29 mouse cellular contexts compared by ENCODE assay signal in the genomic region with DNA sequence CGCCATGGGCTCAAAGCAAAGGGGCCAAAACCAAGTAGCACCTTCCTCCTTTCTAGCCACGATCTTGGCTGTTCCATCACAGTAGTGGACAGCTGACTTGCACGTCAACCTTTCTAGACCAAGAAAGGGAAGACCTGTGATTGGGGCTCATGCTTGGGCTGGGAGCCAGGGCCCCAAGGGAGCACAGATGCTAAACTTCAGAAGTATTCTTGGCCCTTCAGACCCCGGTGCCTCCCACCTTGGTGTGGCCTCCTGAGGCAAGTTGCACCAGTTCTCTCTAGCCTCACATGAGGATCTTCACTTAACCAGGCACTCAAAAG. TPM values are rescaled to one million over a fixed set of nuclear protein-coding genes. Genes with fewer than 3 reads are reported as not detected.
DNase-seq lines count a peak whose midpoint lies in the region; ATAC-seq and TF ChIP-seq lines count a peak whose summit lies in the region.
"Had no signal": no experiment of that assay in that cellular context is flagged by ENCODE, and none has a peak within 500 bp of the region (broad histone marks: within the 10 kb centered on the region; RNA-seq: fewer than 3 reads in every experiment).

No protein-coding gene starts in this region.

- H3K9me3 ChIP-seq in hindbrain, embryonic 10.5 days: no peaks in the 10 kb centered on the region
- H3K9me3 ChIP-seq in hindbrain, embryonic 14.5 days (ENCODE audit: control insufficient read depth, low read length): no peaks in the 10 kb centered on the region
- no peaks in the 10 kb centered on the region for H3K9me3 ChIP-seq in midbrain, embryonic 10.5 days (replicated peaks)
- no peaks in the 10 kb centered on the region for H3K9me3 ChIP-seq in midbrain, postnatal 0 days (ENCODE audit: low read length)
- H3K9me3 ChIP-seq: forebrain, embryonic 10.5 days; forebrain, embryonic 13.5 days; hindbrain, embryonic 13.5 days; intestine, embryonic 15.5 days had no signal

- no peak overlapping the region for H3K9ac ChIP-seq in hindbrain, embryonic 14.5 days
- no peak overlapping the region for H3K9ac ChIP-seq in midbrain, postnatal 0 days (replicated peaks; ENCODE audit: low read length, poor library complexity, severe bottlenecking)
- H3K9ac ChIP-seq: forebrain, embryonic 13.5 days; hindbrain, embryonic 13.5 days; intestine, embryonic 15.5 days had no signal

- H3K4me1 ChIP-seq in hindbrain, embryonic 10.5 days (replicated peaks): peaks cover 40% of the 10 kb centered on the region
- 0 out of 2 replicates have a peak, but pooled peaks cover 3% of the 10 kb centered on the region for H3K4me1 ChIP-seq in hindbrain, embryonic 14.5 days (replicated peaks; ENCODE audit: control insufficient read depth, insufficient read depth, low read length)
- H3K4me1 ChIP-seq in midbrain, embryonic 10.5 days: peaks cover 43% of the 10 kb centered on the region
- H3K4me1 ChIP-seq in midbrain, postnatal 0 days (ENCODE audit: insufficient read depth, low read length): no peaks in the 10 kb centered on the region
- H3K4me1 ChIP-seq: intestine, embryonic 15.5 days had no signal

- ATAC-seq in hindbrain, embryonic 14.5 days (ENCODE audit: low FRiP score): no peak
- no peak for ATAC-seq in midbrain, postnatal 0 days (ENCODE audit: low FRiP score)
- ATAC-seq in frontal cortex, adult (ENCODE audit: low TSS enrichment): no peak
- ATAC-seq: CD4-positive, CD25-positive, alpha-beta regulatory T cell, adult 4 months; intestine, embryonic 15.5 days had no signal

- peak overlapping the region; percentile 64 for H3K27ac ChIP-seq in hindbrain, embryonic 10.5 days
- no peak overlapping the region for H3K27ac ChIP-seq in hindbrain, embryonic 14.5 days
- H3K27ac ChIP-seq in midbrain, embryonic 10.5 days (replicated peaks): peak overlapping the region; percentile 73; the same call in 1 of the 2 replicates
- no peak overlapping the region for H3K27ac ChIP-seq in midbrain, postnatal 0 days (ENCODE audit: low read depth, low read length)
- H3K27ac ChIP-seq: forebrain, embryonic 13.5 days; hindbrain, embryonic 13.5 days; intestine, embryonic 15.5 days had no signal

- peaks cover 29% of the 10 kb centered on the region for H3K36me3 ChIP-seq in hindbrain, embryonic 10.5 days
- H3K36me3 ChIP-seq in hindbrain, embryonic 14.5 days (replicated peaks; ENCODE audit: control insufficient read depth, insufficient read depth): no peaks in the 10 kb centered on the region
- H3K36me3 ChIP-seq in midbrain, embryonic 10.5 days: peaks cover 36% of the 10 kb centered on the region
- H3K36me3 ChIP-seq in midbrain, postnatal 0 days (ENCODE audit: insufficient read depth, low read length): no peaks in the 10 kb centered on the region; the same call in 1 of the 2 replicates
- H3K36me3 ChIP-seq: hindbrain, embryonic 13.5 days; intestine, embryonic 15.5 days had no signal

- 91% methylated on average over 4 of the region's 4 CpGs for WGBS in hindbrain, embryonic 10.5 days
- 95% methylated on average over 4 of the region's 4 CpGs for whole genome bisulfite sequencing in hindbrain, embryonic 14.5 days
- 98% methylated on average over 4 of the region's 4 CpGs for WGBS in midbrain, embryonic 10.5 days
- WGBS in midbrain, postnatal 0 days: 92% methylated on average over 4 of the region's 4 CpGs

- TF ChIP-seq CTCF in midbrain, postnatal 0 days (IDR thresholded peaks at IDR 0.05): no peak

- peaks cover 14% of the 10 kb centered on the region; the same call in 1 of the 2 replicates for H3K27me3 ChIP-seq in hindbrain, embryonic 10.5 days (ENCODE audit: insufficient read depth, poor library complexity, severe bottlenecking)
- H3K27me3 ChIP-seq in hindbrain, embryonic 14.5 days (ENCODE audit: control insufficient read depth, insufficient read depth, low read length): no peaks in the 10 kb centered on the region
- peaks cover 12% of the 10 kb centered on the region; the same call in 1 of the 2 replicates for H3K27me3 ChIP-seq in midbrain, embryonic 10.5 days (ENCODE audit: low read depth, poor library complexity, severe bottlenecking)
- no peaks in the 10 kb centered on the region for H3K27me3 ChIP-seq in midbrain, postnatal 0 days (ENCODE audit: insufficient read depth, low read length)
- H3K27me3 ChIP-seq: forebrain, embryonic 13.5 days; hindbrain, embryonic 13.5 days; intestine, embryonic 15.5 days had no signal

- no peak overlapping the region for H3K4me3 ChIP-seq in hindbrain, embryonic 10.5 days
- no peak overlapping the region for H3K4me3 ChIP-seq in hindbrain, embryonic 14.5 days (replicated peaks; ENCODE audit: low read length)
- no peak overlapping the region for H3K4me3 ChIP-seq in midbrain, embryonic 10.5 days
- H3K4me3 ChIP-seq in midbrain, postnatal 0 days (ENCODE audit: low read depth, low read length): no peak overlapping the region
- H3K4me3 ChIP-seq: forebrain, embryonic 10.5 days; forebrain, embryonic 13.5 days; hindbrain, embryonic 13.5 days; intestine, embryonic 15.5 days had no signal

- peak; percentile 41 to 59 for DNase-seq in cerebellum, adult 18-20 months
- no peak for DNase-seq in cerebellum, adult 8-10 months
- DNase-seq in hindbrain, embryonic 10.5 days (ENCODE audit: low spot score): no peak
- no peak for DNase-seq in hindbrain, embryonic 14.5 days (ENCODE audit: low spot score)
- DNase-seq in midbrain, embryonic 10.5 days (ENCODE audit: low spot score): no peak
- DNase-seq in midbrain, postnatal 0 days (ENCODE audit: low spot score): no peak
- peak; percentile 60 to 68 for DNase-seq in cerebellum, postnatal 14 days
- DNase-seq: adrenal gland, adult 2 months; adrenal gland, postnatal 14 days; gastrocnemius, postnatal 10 days; gastrocnemius, postnatal 36 days; kidney, adult 11 months; kidney, adult 8-10 months had no signal

- no peak overlapping the region for H3K4me2 ChIP-seq in hindbrain, embryonic 14.5 days (replicated peaks)
- no peak overlapping the region for H3K4me2 ChIP-seq in midbrain, postnatal 0 days (ENCODE audit: low read depth, low read length, poor library complexity, severe bottlenecking)
- H3K4me2 ChIP-seq: forebrain, embryonic 13.5 days; heart, embryonic 11.5 days; hindbrain, embryonic 13.5 days; intestine, embryonic 15.5 days had no signal

RNA-seq across cellular contexts. Expression of a gene that starts 50.8 kb away (rescaled TPM):
- polyA plus RNA-seq in hindbrain, embryonic 10.5 days (2016; fragmentation: Nextera tagmentation; extraction: Ambion mirVana): 10.0 and 11.0 TPM in 2 replicates
- 7.5 and 8.8 TPM in 2 replicates for polyA plus RNA-seq in hindbrain, embryonic 14.5 days (2014; fragmentation: Nextera tagmentation; extraction: Ambion mirVana)
- 14.4 and 16.8 TPM in 2 replicates for polyA plus RNA-seq in midbrain, embryonic 10.5 days (2016; fragmentation: Nextera tagmentation; extraction: Ambion mirVana)
- total RNA-seq in midbrain, postnatal 0 days (2014; rRNA removed): 12.9 TPM in 2 replicates
- 6.4 and 8.5 TPM in 2 replicates for polyA plus RNA-seq in midbrain, postnatal 0 days (2015; fragmentation: Nextera tagmentation; extraction: Ambion mirVana)
- total RNA-seq: adrenal gland, adult 2 months; adrenal gland, postnatal 14 days; gastrocnemius, adult 18-20 months; gastrocnemius, postnatal 10 days; gastrocnemius, postnatal 36 days; granulocyte monocyte progenitor cell, adult 5-6 weeks; heart, adult 8-10 months; heart, postnatal 25 days; hematopoietic stem cell, adult 5-6 weeks; MEL had no signal
- polyA plus RNA-seq: adrenal gland, adult 2 months; C2C12; CD4-positive, CD25-positive, alpha-beta regulatory T cell, adult 4 months; heart, embryonic 14.5 days; heart, postnatal 0 days; intestine, embryonic 15.5 days had no signal

Comparison
In these comparisons a context has a peak if more than half of its experiments do, and no peak if none do; other contexts are left out.
1. DNase-seq: peak in cerebellum, adult 18-20 months (2 of 2) and cerebellum, postnatal 14 days (2 of 2); none in cerebellum, adult 8-10 months (single experiment), hindbrain, embryonic 10.5 days (single experiment), hindbrain, embryonic 14.5 days (single experiment), midbrain, embryonic 10.5 days (single experiment) and midbrain, postnatal 0 days (single experiment).
2. H3K27ac ChIP-seq: peak in hindbrain, embryonic 10.5 days (single experiment) and midbrain, embryonic 10.5 days (single experiment); none in hindbrain, embryonic 14.5 days (single experiment) and midbrain, postnatal 0 days (single experiment).